Mouse (Mus musculus): ENCODE results near the gene Uqcrfs1.

DNA sequence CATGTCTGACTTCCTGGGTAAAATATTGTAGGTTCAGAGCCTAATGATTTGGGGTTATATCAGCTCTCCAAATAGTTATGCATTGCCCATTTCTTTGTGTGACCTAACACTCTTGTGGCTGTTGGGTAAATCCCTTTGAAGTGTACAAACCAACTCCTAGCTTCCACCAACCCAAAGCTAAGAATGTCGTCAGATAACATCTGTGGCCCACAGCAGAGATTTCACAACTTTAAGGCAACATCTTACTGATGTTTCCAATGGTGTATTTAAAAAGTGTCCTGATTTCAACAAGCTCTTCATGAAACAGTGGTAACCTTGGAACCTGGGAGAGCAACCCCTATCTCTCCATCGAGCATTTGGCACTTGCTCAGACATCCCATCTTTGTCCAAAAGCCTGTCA, 33.6 kb upstream of the Uqcrfs1 start:
- TF ChIP-seq ZMIZ1 (IDR thresholded peaks at IDR 0.05; ENCODE audit: low read depth, low read length) (no peak), EP300 (IDR thresholded peaks at IDR 0.05; ENCODE audit: low read length) (no peak), BHLHE40 (IDR thresholded peaks at IDR 0.05; ENCODE audit: low read depth, low read length) (no peak), USF2 (conservative IDR thresholded peaks at IDR 0.05; ENCODE audit: low read depth, low read length) (no peak), CTCF (conservative IDR thresholded peaks at IDR 0.05 in 1 of 2, IDR thresholded peaks at IDR 0.05 in 1 of 2; ENCODE audit: low read depth in 2 of 2, low read length in 2 of 2) (no peak)

All from CH12.LX (cell line).